ENCODE assay signal across 24 mouse cellular contexts in genomic region chr4:100422756-100423155, GRCm38 (mm10). TPM values are rescaled to one million over a fixed set of nuclear protein-coding genes. Genes with fewer than 3 reads are reported as not detected.
A peak's percentile ranks its signal among the peaks of the same experiment; 100 is the strongest.
DNase-seq lines count a peak whose midpoint lies in the region; ATAC-seq and TF ChIP-seq lines count a peak whose summit lies in the region.
"Had no signal": no experiment of that assay in that cellular context is flagged by ENCODE, and none has a peak within 500 bp of the region (broad histone marks: within the 10 kb centered on the region; RNA-seq: fewer than 3 reads in every experiment).

No protein-coding gene starts in this region.

- H3K4me3 ChIP-seq in forebrain, postnatal 0 days (ENCODE audit: low read depth, low read length), result no peak overlapping the region
- H3K4me3 ChIP-seq in forebrain, embryonic 16.5 days (replicated peaks; ENCODE audit: low read length), result no peak overlapping the region
- no peak overlapping the region for H3K4me3 ChIP-seq in midbrain, postnatal 0 days (ENCODE audit: low read depth, low read length)
- H3K4me3 ChIP-seq: embryonic facial prominence, embryonic 15.5 days; neural tube, embryonic 12.5 days had no signal

- no peak overlapping the region for H3K27ac ChIP-seq in forebrain, postnatal 0 days (ENCODE audit: low read depth, low read length)
- H3K27ac ChIP-seq in forebrain, embryonic 16.5 days (ENCODE audit: low read length), result no peak overlapping the region
- H3K27ac ChIP-seq in midbrain, postnatal 0 days (ENCODE audit: low read depth, low read length), result no peak overlapping the region
- H3K27ac ChIP-seq: embryonic facial prominence, embryonic 15.5 days; neural tube, embryonic 12.5 days had no signal

- no peak overlapping the region for H3K9ac ChIP-seq in forebrain, postnatal 0 days
- no peak overlapping the region for H3K9ac ChIP-seq in forebrain, embryonic 16.5 days (replicated peaks; ENCODE audit: low read depth, low read length)
- no peak overlapping the region for H3K9ac ChIP-seq in midbrain, postnatal 0 days (replicated peaks; ENCODE audit: low read length, poor library complexity, severe bottlenecking)
- H3K9ac ChIP-seq: embryonic facial prominence, embryonic 15.5 days; neural tube, embryonic 12.5 days had no signal

- TF ChIP-seq CTCF in forebrain, postnatal 0 days (IDR thresholded peaks at IDR 0.05; ENCODE audit: low read depth), result no peak
- TF ChIP-seq CTCF in midbrain, postnatal 0 days (IDR thresholded peaks at IDR 0.05), result no peak

- peak; percentile 30 for DNase-seq in forebrain, postnatal 0 days
- DNase-seq in left cerebral cortex, postnatal 4 days, result peak; percentile 25
- DNase-seq in left cerebral cortex, postnatal 14 days (ENCODE audit: low spot score in 2 of 2), result no peak
- DNase-seq in brain, embryonic 18.5 days (ENCODE audit: low read depth, low spot score), result peak; percentile 8
- DNase-seq in midbrain, postnatal 0 days (ENCODE audit: low spot score), result peak; percentile 50
- no peak for DNase-seq in cerebellum, adult 11-12 months
- DNase-seq: adrenal gland, postnatal 36 days; B cell, adult 2 months; cerebellum, adult 9-11 months; heart, postnatal 14 days; kidney, adult 2 months; kidney, postnatal 10 days; liver; thymus, postnatal 4 days had no signal

- 0 out of 2 replicates have a peak, but pooled peaks cover 3% of the 10 kb centered on the region for H3K4me1 ChIP-seq in forebrain, postnatal 0 days (ENCODE audit: insufficient read depth)
- no peaks in the 10 kb centered on the region for H3K4me1 ChIP-seq in forebrain, embryonic 16.5 days (replicated peaks; ENCODE audit: control insufficient read depth, insufficient read depth, low read length)
- no peaks in the 10 kb centered on the region for H3K4me1 ChIP-seq in midbrain, postnatal 0 days (ENCODE audit: insufficient read depth, low read length)

- intact Hi-C loops in left cerebral cortex, postnatal 4 days (cut with DNase I), result no loop called here
- intact Hi-C loops in left cerebral cortex, postnatal 14 days (cut with DNase I), result no loop called here

- ATAC-seq in forebrain, postnatal 0 days, result no peak
- ATAC-seq in forebrain, embryonic 16.5 days, result no peak
- ATAC-seq in midbrain, postnatal 0 days (ENCODE audit: low FRiP score), result no peak
- ATAC-seq: lung, postnatal 0 days had no signal

- no peaks in the 10 kb centered on the region for H3K27me3 ChIP-seq in forebrain, postnatal 0 days (ENCODE audit: insufficient read depth, low read length)
- no peaks in the 10 kb centered on the region for H3K27me3 ChIP-seq in forebrain, embryonic 16.5 days (replicated peaks; ENCODE audit: control insufficient read depth, insufficient read depth, low read length)
- no peaks in the 10 kb centered on the region for H3K27me3 ChIP-seq in midbrain, postnatal 0 days (ENCODE audit: insufficient read depth, low read length)
- H3K27me3 ChIP-seq: embryonic facial prominence, embryonic 15.5 days; neural tube, embryonic 12.5 days had no signal

- 2% methylated on average over 3 of the region's 3 CpGs for WGBS in forebrain, postnatal 0 days
- 6% methylated on average over 3 of the region's 3 CpGs for WGBS in forebrain, embryonic 16.5 days
- WGBS in midbrain, postnatal 0 days, result 8% methylated on average over 3 of the region's 3 CpGs

- H3K4me2 ChIP-seq in forebrain, postnatal 0 days (ENCODE audit: low read depth), result no peak overlapping the region
- H3K4me2 ChIP-seq in forebrain, embryonic 16.5 days (ENCODE audit: low read length), result no peak overlapping the region
- H3K4me2 ChIP-seq in midbrain, postnatal 0 days (ENCODE audit: low read depth, low read length, poor library complexity, severe bottlenecking), result no peak overlapping the region
- H3K4me2 ChIP-seq: embryonic facial prominence, embryonic 15.5 days; heart, embryonic 11.5 days; neural tube, embryonic 12.5 days had no signal

- H3K9me3 ChIP-seq in forebrain, postnatal 0 days (ENCODE audit: low read length), result no peaks in the 10 kb centered on the region
- H3K9me3 ChIP-seq in forebrain, embryonic 16.5 days (ENCODE audit: control insufficient read depth, low read length), result no peaks in the 10 kb centered on the region
- no peaks in the 10 kb centered on the region for H3K9me3 ChIP-seq in midbrain, postnatal 0 days (ENCODE audit: low read length)
- H3K9me3 ChIP-seq: embryonic facial prominence, embryonic 15.5 days; neural tube, embryonic 12.5 days had no signal

- H3K36me3 ChIP-seq in forebrain, postnatal 0 days (ENCODE audit: insufficient read depth), result no peaks in the 10 kb centered on the region
- H3K36me3 ChIP-seq in forebrain, embryonic 16.5 days (ENCODE audit: control insufficient read depth, insufficient read depth), result no peaks in the 10 kb centered on the region
- no peaks in the 10 kb centered on the region for H3K36me3 ChIP-seq in midbrain, postnatal 0 days (ENCODE audit: insufficient read depth, low read length)
- H3K36me3 ChIP-seq: embryonic facial prominence, embryonic 15.5 days; neural tube, embryonic 12.5 days had no signal

RNA-seq across cellular contexts. Expression of gene Ube2u, which starts 55.9 kb away (rescaled TPM):
- not detected in 2 replicates for total RNA-seq in forebrain, postnatal 0 days (2014; rRNA removed)
- 0.13 and 0.18 TPM in 2 replicates for polyA plus RNA-seq in forebrain, postnatal 0 days (2015; fragmentation: Nextera tagmentation; extraction: Ambion mirVana)
- polyA plus RNA-seq in forebrain, embryonic 16.5 days (2015; fragmentation: Nextera tagmentation; extraction: Ambion mirVana), result 0.17 and 0.27 TPM in 2 replicates
- not detected for total RNA-seq in left cerebral cortex, postnatal 4 days (2021)
- total RNA-seq in left cerebral cortex, postnatal 14 days (2021), result not detected
- total RNA-seq in midbrain, postnatal 0 days (2014; rRNA removed), result 0.76 and 0.82 TPM in 2 replicates
- 0.25 TPM in 1 of 2 replicates, not detected in the other for polyA plus RNA-seq in midbrain, postnatal 0 days (2015; fragmentation: Nextera tagmentation; extraction: Ambion mirVana)
- total RNA-seq: heart, postnatal 14 days; layer of hippocampus, adult 18-20 months; layer of hippocampus, postnatal 25 days; left cerebral cortex, postnatal 10 days; megakaryocyte progenitor cell, adult 5-6 weeks had no signal
- polyA plus RNA-seq: small intestine, adult 2 months had no signal

Comparison
In these comparisons a context has a peak if more than half of its experiments do, and no peak if none do; other contexts are left out.
1. DNase-seq: peak in forebrain, postnatal 0 days (single experiment), left cerebral cortex, postnatal 4 days (single experiment), brain, embryonic 18.5 days (single experiment) and midbrain, postnatal 0 days (single experiment); none in left cerebral cortex, postnatal 14 days (0 of 2) and cerebellum, adult 11-12 months (single experiment).